Mouse (Mus musculus) bone marrow, adult 2 months (tissue): Measurements from ENCODE around the gene Prr11.

Source experiments
- CTCF ChIP-seq: fragments of 200-500 bp; IDR thresholded peaks from 2 replicates; pipeline ENCODE4 v1.5.1; 2011; ENCODE audit warnings: low read length, control low read depth; ENCODE audit not compliant: control insufficient read depth, insufficient read depth
- POLR2A ChIP-seq: fragments of 200-500 bp; IDR thresholded peaks from 2 replicates; pipeline ENCODE4 v1.6.1; 2011; ENCODE audit warnings: low read depth, mild to moderate bottlenecking, control low read depth, low read length, borderline replicate concordance; ENCODE audit not compliant: control insufficient read depth

DNA sequence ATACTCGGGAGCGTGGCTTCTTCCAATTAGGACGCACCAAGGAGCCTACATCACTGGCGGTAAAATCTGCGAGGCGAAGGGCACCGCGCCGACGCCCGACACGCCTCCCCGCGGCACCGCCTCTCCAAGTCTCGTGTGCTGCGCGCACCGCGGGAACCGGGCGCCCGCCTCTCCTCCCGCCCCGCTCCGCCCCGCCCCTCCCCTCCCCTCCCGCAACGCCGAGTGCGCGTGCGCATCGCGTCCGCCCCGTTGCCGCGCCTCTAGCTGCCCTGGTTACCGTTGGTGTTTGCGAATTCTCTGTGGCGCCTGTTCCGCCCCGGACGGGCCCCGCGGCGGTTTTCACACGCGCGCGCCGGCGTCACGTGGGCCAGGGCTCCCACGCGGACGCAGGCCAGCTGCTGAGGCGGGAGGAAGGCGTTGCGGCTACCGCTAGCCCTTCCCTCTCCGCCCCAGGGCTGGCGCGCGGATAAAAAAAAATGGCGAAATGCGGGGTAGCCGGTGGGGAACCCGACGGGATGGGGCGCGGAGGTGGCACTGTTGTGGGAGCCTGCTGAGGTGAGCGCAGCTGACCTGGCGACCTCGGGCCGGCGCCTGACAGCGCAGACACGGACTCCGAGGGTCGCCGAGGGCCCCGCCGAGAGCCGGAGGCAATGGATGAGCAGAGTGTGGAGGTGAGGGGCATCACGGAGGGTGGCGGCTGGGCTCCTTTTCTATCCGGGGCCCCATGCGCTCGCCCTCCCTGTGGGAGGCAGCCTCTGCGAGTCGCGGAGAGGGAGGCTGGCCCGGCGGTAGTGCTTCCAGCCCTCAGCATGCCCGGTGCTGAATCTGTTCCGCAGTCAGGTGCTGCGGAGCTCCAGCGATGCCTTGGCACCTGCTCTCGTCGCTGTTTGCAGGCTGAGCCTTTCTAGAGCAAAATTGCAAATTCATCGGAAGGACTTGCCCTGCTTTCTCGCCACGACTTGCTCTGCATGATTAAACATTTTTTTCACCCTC, 18.6 kb upstream of the Prr11 start, which contains the start of gene Trim37:
- no peak for TF ChIP-seq CTCF
- TF ChIP-seq POLR2A = peak; percentile 44; the same call in 1 of the 2 replicates
